Mouse (Mus musculus) hindbrain, embryonic 11.5 days (tissue): ENCODE results near the gene Ror2. TPM values are rescaled to one million over a fixed set of nuclear protein-coding genes. Genes with fewer than 3 reads are reported as not detected.

ENCODE experiments used
- ATAC-seq: fragments of 200-750 bp; cut with Nextera tagmentation; 2 replicates; pipeline ENCODE4 v1.8.0; 2017; ENCODE audit warnings: mild to moderate bottlenecking, moderate TSS enrichment, moderate library complexity; ENCODE audit not compliant: low FRiP score
- DNase-seq: peaks from one replicate; pipeline ENCODE4 v3.0.0-alpha.2; 2015; ENCODE audit warnings: low spot score
- H3K27ac ChIP-seq: fragments of 300-500 bp; sonication (generic); 2 replicates; pipeline ENCODE4 v1.5.1; 2014; ENCODE audit warnings: mild to moderate bottlenecking, low read depth, low read length
- H3K27me3 ChIP-seq: fragments of 300-500 bp; sonication (generic); 2 replicates; pipeline ENCODE4 v1.6.1; 2014; ENCODE audit warnings: mild to moderate bottlenecking, low read length, moderate library complexity, mixed read lengths; ENCODE audit not compliant: control insufficient read depth, insufficient read depth
- H3K36me3 ChIP-seq: fragments of 300-500 bp; sonication (generic); 2 replicates; pipeline ENCODE4 v1.6.1; 2014; ENCODE audit warnings: mild to moderate bottlenecking, low read length, moderate library complexity, mixed read lengths; ENCODE audit not compliant: control insufficient read depth, insufficient read depth
- H3K4me1 ChIP-seq: fragments of 300-500 bp; sonication (generic); replicated peaks from 2 replicates; pipeline ENCODE4 v1.6.1; 2014; ENCODE audit warnings: low read length, mixed read lengths; ENCODE audit not compliant: control insufficient read depth, insufficient read depth
- H3K4me2 ChIP-seq: fragments of 300-500 bp; sonication (generic); replicated peaks from 2 replicates; pipeline ENCODE4 v1.6.1; 2014; ENCODE audit warnings: mild to moderate bottlenecking, low read depth, low read length
- H3K4me3 ChIP-seq: fragments of 300-500 bp; sonication (generic); 2 replicates; pipeline ENCODE4 v1.5.1; 2014; ENCODE audit warnings: low read depth, low read length
- H3K9ac ChIP-seq: fragments of 300-500 bp; sonication (generic); 2 replicates; pipeline ENCODE4 v1.6.1; 2014; ENCODE audit warnings: low read depth, low read length
- H3K9me3 ChIP-seq: fragments of 300-500 bp; sonication (generic); 2 replicates; pipeline ENCODE4 v1.6.1; 2016; ENCODE audit warnings: low read length; ENCODE audit not compliant: control insufficient read depth
- WGBS: fragments of 180-500 bp; shearing (Covaris S2); extraction: QIAGEN DNeasy Blood & Tissue Kit; methylation state at CpG from one replicate; pipeline ENCODE4 v1.1.7; 2014; 5-methylcytosine and 5-hydroxymethylcytosine counted together
- polyA plus RNA-seq: library from polyadenylated mRNA; unstranded; fragments of >200 nt; fragmentation: Nextera tagmentation; extraction: Ambion mirVana; gene quantifications from 2 replicates; pipeline ENCODE4 v1.2.1, GENCODE M21; 2014

Ror2 gene
- polyA plus RNA-seq, 1 experiment from 2014 or later = 5.4 TPM

DNA sequence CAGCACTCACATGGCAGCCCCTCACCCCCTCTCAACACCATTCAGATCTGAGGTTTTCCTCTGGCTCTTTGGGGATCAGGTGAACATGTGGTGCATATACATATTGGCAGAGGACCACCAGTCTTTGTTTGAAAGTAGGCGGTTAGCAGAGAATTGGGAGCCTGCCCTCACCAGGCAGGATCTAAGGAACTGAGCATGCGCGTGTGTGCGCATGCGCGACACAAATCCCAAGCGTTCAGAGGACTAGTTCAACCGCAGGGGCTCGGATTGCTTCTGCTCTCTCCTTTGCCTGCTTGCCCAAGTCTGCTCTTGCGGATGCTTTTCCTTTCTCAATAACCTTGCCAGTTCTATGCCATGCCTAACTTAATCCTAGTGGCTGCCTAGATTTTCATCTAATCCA is 66.0 kb downstream of the Ror2 start:
- Histone ChIP-seq H3K27me3 (no peaks in the 10 kb centered on the region), H3K4me1 (no peaks in the 10 kb centered on the region), H3K27ac (no peak overlapping the region), H3K36me3 (no peaks in the 10 kb centered on the region), H3K4me3 (no peak overlapping the region), H3K4me2 (no peak overlapping the region), H3K9me3 (no peaks in the 10 kb centered on the region), H3K9ac (no peak overlapping the region)
- WGBS = 92% methylated on average over 10 of the region's 10 CpGs
- no peak for ATAC-seq
- DNase-seq = no peak

DNA sequence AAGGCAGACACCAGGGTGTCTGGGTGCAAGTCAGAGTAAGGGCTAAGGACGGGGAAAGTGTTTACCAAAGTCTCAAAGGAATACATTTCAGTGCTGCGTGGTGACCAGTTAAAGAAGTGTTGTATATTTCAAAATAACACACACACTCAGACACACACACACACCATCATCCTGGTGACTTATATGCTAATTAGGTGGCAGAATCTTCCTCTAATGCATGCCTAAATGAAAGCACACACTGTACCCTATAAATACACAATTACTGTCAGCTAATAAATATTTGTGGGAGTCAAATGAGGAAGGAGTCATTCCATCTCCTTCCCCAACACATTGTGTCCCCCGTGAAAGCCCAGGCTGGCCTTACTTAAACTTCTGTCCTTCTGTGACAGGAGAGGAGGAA is 66.5 kb downstream of the Ror2 start:
- DNase-seq (no peak), ATAC-seq (no peak)
- Histone ChIP-seq H3K27ac (no peak overlapping the region), H3K36me3 (no peaks in the 10 kb centered on the region), H3K4me2 (no peak overlapping the region), H3K9ac (no peak overlapping the region), H3K27me3 (no peaks in the 10 kb centered on the region), H3K4me1 (no peaks in the 10 kb centered on the region), H3K9me3 (no peaks in the 10 kb centered on the region), H3K4me3 (no peak overlapping the region)
- 84% methylated on average over 3 of the region's 3 CpGs for WGBS

DNA sequence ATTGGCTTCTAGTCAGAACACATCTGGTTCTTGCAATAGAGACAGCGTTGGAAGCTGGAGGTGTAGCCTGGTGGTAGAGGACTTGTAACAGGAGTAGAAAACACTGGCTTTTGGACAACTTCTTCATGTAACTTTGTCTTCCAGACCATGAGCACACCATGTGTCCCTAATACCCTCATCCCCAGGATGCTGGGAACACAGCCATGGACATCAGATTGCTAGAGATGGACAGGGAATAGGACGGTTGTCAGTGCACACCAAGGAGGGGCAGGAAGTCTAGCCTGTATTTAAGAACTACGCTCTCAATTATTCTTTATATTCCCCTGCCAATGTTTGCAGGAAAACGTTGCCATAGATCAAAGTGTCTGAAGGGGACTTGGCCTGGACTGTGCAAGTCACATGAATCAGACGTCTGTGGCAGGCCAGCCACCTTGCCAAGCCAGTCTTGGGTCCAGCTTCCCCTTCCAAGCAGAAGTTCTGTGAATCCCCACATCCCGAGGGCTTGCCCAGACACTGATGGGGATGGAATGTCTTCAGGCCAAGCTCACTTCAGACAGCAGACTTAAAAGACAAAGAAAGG is 68.4 kb downstream of the Ror2 start:
- Histone ChIP-seq H3K36me3 (no peaks in the 10 kb centered on the region), H3K27me3 (no peaks in the 10 kb centered on the region), H3K9me3 (no peaks in the 10 kb centered on the region), H3K9ac (no peak overlapping the region), H3K27ac (no peak overlapping the region), H3K4me2 (no peak overlapping the region), H3K4me3 (no peak overlapping the region), H3K4me1 (0 out of 2 replicates have a peak, but pooled peaks cover 2% of the 10 kb centered on the region)
- ATAC-seq = no peak
- no peak for DNase-seq
- WGBS = 85% methylated on average over 6 of the region's 6 CpGs

DNA sequence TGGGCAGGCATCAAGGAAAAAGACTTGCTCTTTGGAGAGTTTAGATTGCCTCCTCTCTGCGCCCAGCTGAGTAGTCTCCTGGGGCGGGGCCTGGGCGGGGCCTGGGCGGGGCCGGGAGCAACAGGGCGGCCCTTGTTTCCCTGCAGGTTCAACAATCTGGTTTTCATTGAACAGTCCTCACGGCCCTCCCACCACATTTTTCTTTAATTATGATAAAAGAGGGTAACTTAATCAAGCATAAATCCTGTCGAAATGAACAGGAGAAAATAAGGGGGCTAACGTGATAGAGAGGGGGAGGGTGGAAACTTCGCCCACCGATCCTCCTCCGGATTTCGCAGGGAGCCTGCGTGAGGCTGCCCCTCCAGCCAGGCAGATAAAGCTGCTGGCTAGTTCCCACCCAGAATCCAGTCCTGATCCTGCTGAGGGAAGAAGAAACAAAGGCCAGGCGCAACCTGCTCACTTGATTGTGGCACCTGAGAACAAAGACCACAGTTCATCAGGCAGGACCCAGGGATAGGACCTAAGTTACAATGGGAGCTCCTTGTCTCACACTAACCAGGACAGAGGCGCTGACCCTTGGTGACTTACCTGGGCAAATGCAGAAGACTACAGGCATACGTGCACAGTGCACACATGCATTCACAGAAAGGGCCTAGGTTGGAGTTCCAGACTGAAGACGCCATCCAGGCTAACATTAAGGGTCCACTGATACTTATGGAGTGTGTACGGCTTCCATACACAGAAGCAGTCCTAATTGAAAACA is 73.8 kb downstream of the Ror2 start:
- no peaks in the 10 kb centered on the region for H3K27me3 ChIP-seq
- ATAC-seq = peak; percentile 81
- peak overlapping the region; percentile 19 for H3K4me3 ChIP-seq
- H3K9me3 ChIP-seq = no peaks in the 10 kb centered on the region
- DNase-seq = peak; percentile 79
- WGBS = 11% methylated on average over 19 of the region's 19 CpGs
- H3K36me3 ChIP-seq = no peaks in the 10 kb centered on the region
- 0 out of 2 replicates have a peak overlapping the region, but pooled peaks have one; percentile 12 for H3K27ac ChIP-seq
- 0 out of 2 replicates have a peak, but pooled peaks cover 6% of the 10 kb centered on the region for H3K4me1 ChIP-seq
- H3K9ac ChIP-seq = no peak overlapping the region
- peak overlapping the region; percentile 28 for H3K4me2 ChIP-seq

DNA sequence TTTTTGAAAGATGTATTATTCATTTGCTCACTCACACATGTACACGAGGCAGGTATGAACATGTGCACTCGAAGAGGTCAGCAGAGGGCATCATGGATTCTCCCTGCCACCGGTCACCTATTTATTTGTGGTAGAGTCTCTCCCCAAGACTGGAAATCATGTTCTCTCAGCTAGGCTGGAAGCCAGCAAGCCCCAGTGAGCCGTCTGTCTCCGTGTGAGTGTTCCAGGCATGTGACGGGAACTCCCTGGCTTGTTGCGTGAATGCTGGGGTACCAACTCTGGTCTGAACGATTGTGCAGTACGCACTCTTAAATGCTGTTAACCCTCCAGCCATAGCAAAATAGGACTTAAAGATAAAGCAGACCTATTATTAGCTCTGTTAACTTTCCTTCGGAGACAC is 77.4 kb downstream of the Ror2 start:
- DNase-seq (no peak), ATAC-seq (no peak)
- 89% methylated on average over 10 of the region's 10 CpGs for WGBS
- no peaks in the 10 kb centered on the region for H3K36me3 ChIP-seq
- 0 out of 2 replicates have a peak, but pooled peaks cover 6% of the 10 kb centered on the region for H3K4me1 ChIP-seq
- H3K27ac ChIP-seq = no peak overlapping the region
- H3K4me2 ChIP-seq = no peak overlapping the region
- no peak overlapping the region for H3K4me3 ChIP-seq
- no peak overlapping the region for H3K9ac ChIP-seq
- no peaks in the 10 kb centered on the region for H3K9me3 ChIP-seq
- H3K27me3 ChIP-seq = no peaks in the 10 kb centered on the region

DNA sequence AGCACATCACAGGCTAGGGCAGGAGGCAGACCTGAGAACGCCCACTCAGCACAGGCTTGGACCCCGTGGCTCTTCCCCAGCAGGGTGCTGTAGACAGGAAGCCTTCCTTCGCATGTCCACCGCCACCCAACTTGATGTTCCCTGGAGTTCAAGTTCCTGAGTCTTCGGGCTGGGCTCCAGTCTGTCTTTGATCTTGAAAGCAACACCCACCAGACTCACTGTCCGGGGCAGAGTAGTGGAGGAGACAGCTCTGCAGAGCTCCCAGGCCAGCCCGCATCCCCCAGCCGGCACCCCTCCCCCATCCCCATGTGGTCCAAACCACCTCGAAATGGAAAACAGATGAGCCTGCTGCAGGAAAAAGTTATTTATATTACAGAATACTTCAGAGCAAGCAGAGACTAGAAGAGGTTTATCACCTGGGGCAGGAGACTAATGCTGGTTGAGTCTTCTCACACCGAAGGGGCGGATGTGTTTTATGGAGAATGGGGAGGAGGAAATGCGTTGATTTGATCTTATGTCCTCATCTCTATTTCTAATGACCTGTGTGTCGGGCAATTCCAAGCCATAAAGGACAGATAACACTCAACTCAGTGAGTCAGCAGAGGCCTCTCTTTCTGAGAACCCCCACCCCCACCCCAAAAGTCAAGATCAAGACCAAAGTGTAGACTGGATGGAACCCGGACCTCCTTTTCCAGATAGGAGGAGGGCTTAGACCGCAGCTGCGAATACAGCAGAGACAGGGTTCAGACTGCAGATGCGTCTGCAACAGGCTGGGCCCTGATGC is 80.6 kb downstream of the Ror2 start:
- no peak overlapping the region for H3K9ac ChIP-seq
- ATAC-seq (no peak), DNase-seq (peak; percentile 40)
- WGBS = 52% methylated on average over 17 of the region's 17 CpGs
- H3K27ac ChIP-seq = no peak overlapping the region
- H3K4me3 ChIP-seq = no peak overlapping the region
- no peak overlapping the region for H3K4me2 ChIP-seq
- no peaks in the 10 kb centered on the region for H3K36me3 ChIP-seq
- no peaks in the 10 kb centered on the region for H3K27me3 ChIP-seq
- no peaks in the 10 kb centered on the region for H3K4me1 ChIP-seq
- no peaks in the 10 kb centered on the region for H3K9me3 ChIP-seq

DNA sequence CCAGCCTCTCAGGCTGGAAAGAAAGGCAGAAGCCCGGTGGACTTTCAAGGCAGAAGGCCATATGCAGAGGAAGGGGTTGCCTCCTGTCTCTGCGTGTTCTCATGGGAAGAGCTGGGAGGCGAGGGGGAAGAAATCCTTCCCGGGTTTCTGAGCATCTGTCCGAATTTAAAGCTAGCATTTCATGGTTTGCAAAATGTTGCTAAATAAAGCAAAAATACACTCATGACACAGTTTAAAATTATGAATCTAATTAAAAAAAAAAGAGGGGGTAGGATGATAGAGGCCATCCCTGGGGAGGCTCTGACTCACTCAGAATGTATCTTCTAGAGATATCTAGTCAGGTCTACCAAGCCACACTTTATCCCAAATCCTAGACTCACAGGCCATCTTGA is 83.5 kb downstream of the Ror2 start:
- no peak overlapping the region for H3K27ac ChIP-seq
- 65% methylated on average over 5 of the region's 5 CpGs for WGBS

DNA sequence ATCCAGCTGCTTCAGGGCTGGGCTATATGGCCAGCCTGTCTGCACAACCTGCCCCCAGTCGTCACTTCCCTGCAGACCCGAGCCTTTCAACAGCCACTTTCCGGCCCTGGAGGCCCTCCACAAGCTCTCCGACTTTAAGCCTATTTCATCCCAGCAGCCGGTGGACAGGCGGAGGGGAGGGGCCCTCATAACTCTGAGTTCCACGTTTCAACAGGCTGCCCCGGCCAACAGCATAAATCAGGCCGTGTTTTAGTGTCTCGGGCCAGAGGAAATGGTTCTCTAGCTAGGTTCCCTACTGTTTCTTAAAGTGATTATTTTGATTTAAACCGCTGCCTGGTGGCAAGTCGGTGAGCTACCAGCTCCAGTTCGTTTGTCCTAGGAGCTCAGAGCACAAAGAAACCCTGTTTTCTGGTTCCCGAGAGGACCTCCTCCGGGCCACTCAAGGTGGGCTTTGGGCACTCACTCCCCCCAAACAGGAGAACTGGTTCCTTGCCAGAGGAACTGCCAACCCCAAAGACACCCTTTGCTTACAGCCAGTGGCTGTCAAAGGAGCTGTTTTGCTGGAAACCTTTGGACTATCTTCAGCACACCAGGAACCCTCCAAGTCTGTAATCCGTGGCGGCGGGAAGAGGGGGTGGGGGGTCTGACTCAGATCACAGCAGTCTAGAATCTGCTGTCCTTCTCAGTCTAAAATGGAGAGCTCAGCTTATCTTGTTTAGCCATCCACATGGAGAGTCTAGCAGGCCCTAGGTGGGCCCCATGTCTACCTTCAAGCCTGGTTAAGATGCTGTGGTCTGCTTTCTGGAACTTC is 84.1 kb downstream of the Ror2 start:
- no peaks in the 10 kb centered on the region for H3K4me1 ChIP-seq
- no peak overlapping the region for H3K9ac ChIP-seq
- DNase-seq (peak; percentile 43), ATAC-seq (no peak)
- H3K36me3 ChIP-seq = no peaks in the 10 kb centered on the region
- no peaks in the 10 kb centered on the region for H3K27me3 ChIP-seq
- H3K9me3 ChIP-seq = no peaks in the 10 kb centered on the region
- H3K4me2 ChIP-seq = no peak overlapping the region
- no peak overlapping the region for H3K27ac ChIP-seq
- 35% methylated on average over 18 of the region's 18 CpGs for WGBS
- no peak overlapping the region for H3K4me3 ChIP-seq

More for the DNA sequence above, 83.5 kb downstream of the Ror2 start:
- no peak for DNase-seq
- H3K9me3 ChIP-seq = no peaks in the 10 kb centered on the region
- H3K9ac ChIP-seq = no peak overlapping the region
- no peaks in the 10 kb centered on the region for H3K4me1 ChIP-seq
- no peaks in the 10 kb centered on the region for H3K36me3 ChIP-seq
- ATAC-seq = no peak
- H3K4me3 ChIP-seq = no peak overlapping the region
- no peaks in the 10 kb centered on the region for H3K27me3 ChIP-seq
- no peak overlapping the region for H3K4me2 ChIP-seq
